Mouse (Mus musculus) frontal cortex, postnatal 10 days (tissue): ENCODE results near the gene Opn1sw.
"Not testable (repeated sequence)": the region's sequence is repeated elsewhere in the genome, so short reads cannot be mapped to it uniquely, and the experiment has no call there.

ENCODE experiments used
- DNase-seq, 2 experiments: peaks; one replicate each; pipeline ENCODE4 v3.0.0; 2022; ENCODE audit warnings: low spot score in 2 of 2, mixed read lengths in 1 of 2

Opn1sw gene

DNA sequence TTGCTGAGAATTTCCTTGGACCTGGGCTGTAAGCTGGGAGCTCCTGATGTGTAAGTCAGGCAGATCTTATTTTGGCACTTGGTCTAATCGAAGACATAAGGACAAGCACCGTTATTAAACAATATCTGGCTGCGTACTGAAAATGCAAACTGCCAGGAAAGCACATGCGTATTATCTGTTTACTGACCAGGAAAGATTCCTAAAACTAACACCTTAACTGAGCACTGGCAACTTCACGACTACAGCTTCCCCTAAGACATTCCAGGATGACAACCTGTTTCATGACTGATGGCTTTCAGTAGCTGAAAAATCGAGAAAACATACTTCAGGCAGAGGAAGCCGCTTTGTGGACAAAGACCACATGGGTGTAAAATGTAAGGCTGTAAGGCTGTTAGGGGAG lies 41.1 kb downstream of the Opn1sw start:
- DNase-seq = no peak

- not testable (repeated sequence) for DNase-seq
Measured at GRCm38 (mm10) chr6:29346512-29346911, 41.8 kb downstream of the Opn1sw start.

- no peak for DNase-seq
Measured at GRCm38 (mm10) chr6:29329514-29329913, 58.8 kb downstream of the Opn1sw start.

DNA sequence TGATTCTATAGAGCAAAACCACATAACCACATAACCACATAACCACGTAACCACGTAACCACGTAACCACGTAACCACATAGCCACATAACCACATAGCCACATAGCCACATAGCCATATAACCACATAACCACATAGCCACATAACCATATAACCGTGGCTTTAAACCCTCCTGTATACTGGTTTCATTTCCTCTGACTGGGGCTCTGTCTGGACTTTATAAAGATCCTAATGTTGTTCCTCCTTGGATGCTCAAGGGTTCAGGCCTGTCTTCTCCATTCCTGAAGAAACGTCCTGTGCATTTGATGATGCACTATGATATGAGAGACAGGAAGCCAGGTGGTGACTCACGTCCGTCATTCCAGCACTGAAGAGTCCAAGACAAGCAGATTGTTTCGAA lies 61.3 kb downstream of the Opn1sw start:
- DNase-seq = no peak
